Mouse (Mus musculus) frontal cortex, adult 2 months (tissue): Measurements from ENCODE around the gene Frrs1l. TPM values are rescaled to one million over a fixed set of nuclear protein-coding genes. Genes with fewer than 3 reads are reported as not detected.

Experiments
- DNase-seq, 2 experiments: peaks; one replicate each; pipeline ENCODE4 v3.0.0; 2022; ENCODE audit warnings: low spot score in 1 of 2; ENCODE audit errors: extremely low spot score in 1 of 2
- polyA plus RNA-seq: library from polyadenylated mRNA; depleted of rRNA; stranded (reverse); fragments of >200 nt; gene quantifications from 2 replicates; pipeline ENCODE4 v1.2.3, GENCODE M21; 2012; rRNA removed

Frrs1l gene
- 78.7 and 79.7 TPM in 2 replicates for polyA plus RNA-seq

GRCm38 (mm10) chr4:56990215-56990584, at the start of gene Frrs1l:
Gene Frrs1l (minus strand): TSS chr4:56990391.
- peak in 1 of 2 experiments; percentile 74 for DNase-seq

- peak in 1 of 2 experiments; percentile 62 for DNase-seq
Measured at GRCm38 (mm10) chr4:57039127-57040031, 49.2 kb upstream of the Frrs1l start.

DNA sequence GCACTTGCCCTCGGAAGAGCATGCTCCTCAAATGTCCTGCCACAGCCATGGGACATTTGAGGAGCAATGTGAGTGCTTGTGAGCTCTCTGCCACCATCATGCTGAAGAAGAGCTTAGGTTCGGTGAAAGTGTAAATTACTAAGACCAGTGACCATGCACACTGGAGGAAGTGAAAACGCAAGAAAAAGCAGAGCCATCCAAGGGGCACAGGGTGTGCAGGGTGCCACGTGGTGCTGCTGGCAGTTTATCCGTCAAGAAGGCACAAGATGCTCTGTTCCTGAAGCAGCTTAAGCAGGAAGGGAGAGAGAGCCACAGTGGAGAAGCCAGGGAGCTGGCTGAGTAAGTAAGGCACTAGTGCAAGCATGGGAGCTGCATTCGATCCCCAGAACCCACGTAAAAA, 47.4 kb upstream of the Frrs1l start:
- no peak for DNase-seq

- DNase-seq: no peak
Measured at GRCm38 (mm10) chr4:57034169-57034568, 44.0 kb upstream of the Frrs1l start.

- DNase-seq: no peak
Measured at GRCm38 (mm10) chr4:57031440-57031839, 41.2 kb upstream of the Frrs1l start.

DNA sequence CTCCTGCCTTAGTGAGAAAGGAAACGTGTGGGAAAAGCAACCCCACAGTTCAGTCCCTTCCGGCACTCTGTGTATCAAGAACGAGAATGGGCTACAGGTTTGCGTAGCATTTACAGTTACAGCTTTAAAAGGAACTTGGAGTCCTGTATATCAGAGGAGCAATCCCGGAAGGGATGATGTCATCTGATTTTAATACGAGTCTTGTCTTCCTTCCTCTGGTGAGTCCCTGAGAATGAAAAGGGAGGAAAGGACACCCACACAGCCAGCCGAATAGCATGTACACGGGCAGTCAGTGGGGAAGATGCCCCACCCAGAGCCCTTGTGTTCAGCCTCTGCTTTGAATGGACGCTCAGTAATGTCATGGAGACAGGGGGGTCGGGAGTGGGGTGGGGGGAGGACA, 37.8 kb upstream of the Frrs1l start:
- DNase-seq: no peak

- DNase-seq: no peak
Measured at GRCm38 (mm10) chr4:57023527-57023926, 33.3 kb upstream of the Frrs1l start.

- DNase-seq: no peak
Measured at GRCm38 (mm10) chr4:57021288-57021687, 31.1 kb upstream of the Frrs1l start.

DNA sequence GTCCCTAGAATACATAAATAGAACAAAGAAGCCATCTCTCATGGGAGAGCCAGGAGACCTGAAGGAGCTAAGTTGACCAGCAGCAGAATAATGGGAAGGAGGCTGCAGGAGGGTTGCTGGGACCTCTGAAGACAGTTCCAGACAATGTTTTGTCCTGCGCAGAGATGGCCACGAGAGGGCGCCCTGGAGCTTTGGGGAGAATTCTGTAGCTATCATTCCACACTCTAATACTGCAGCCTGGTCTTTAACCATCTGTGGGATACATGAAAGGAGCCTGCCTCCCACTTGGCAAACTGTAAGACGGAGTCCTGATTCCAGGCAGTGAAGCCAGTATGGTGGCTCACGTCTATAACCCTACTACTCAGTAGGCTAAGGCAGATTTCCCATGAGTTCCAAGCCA, 27.0 kb upstream of the Frrs1l start:
- DNase-seq: peak in 1 of 2 experiments; percentile 85

- DNase-seq: no peak
Measured at GRCm38 (mm10) chr4:57016366-57017171, 26.4 kb upstream of the Frrs1l start.

GRCm38 (mm10) chr4:57015032-57015431, 24.8 kb upstream of the Frrs1l start:
- no peak for DNase-seq

GRCm38 (mm10) chr4:57011454-57012046, 21.4 kb upstream of the Frrs1l start:
- DNase-seq: no peak

DNA sequence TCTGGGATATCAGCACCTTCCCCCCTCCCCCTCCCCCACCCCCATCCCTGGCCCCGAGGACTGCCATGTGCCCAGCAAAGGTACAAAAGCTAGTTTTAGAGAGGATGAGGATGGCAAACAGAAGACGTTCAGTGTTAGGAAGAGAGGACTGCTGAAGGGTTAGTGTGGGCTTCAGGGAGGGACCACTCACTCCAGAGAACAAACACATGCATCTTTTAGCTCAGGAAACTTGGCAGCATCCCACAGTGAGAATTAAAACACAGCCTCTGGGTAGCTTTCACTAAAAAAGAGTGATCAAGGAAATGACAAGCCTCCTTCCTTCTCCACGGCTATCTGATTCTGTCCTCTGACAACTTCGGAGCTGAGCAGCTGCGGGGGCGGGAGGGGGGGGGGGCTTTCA, 20.7 kb upstream of the Frrs1l start:
- peak in 1 of 2 experiments; percentile 37 for DNase-seq

DNA sequence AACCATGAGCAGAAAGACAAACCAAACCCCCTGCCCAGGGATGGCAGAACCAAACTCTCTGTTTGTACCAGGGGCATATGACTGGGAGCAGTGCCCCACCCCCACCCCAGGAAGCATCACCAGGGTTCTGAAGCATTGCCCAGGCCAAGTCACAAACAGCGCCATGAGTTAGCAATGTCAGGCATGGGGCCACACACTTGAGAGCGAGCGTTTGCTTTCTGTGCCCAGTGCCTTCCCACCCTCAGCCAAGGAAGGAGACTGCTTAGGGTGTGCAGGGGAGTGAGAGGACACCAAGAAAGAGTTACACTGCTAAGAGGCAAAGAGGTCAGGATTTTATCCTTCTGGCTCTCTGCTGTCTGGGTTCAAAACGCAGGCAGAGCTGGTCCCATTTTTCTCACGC, 20.2 kb upstream of the Frrs1l start:
- no peak for DNase-seq

DNA sequence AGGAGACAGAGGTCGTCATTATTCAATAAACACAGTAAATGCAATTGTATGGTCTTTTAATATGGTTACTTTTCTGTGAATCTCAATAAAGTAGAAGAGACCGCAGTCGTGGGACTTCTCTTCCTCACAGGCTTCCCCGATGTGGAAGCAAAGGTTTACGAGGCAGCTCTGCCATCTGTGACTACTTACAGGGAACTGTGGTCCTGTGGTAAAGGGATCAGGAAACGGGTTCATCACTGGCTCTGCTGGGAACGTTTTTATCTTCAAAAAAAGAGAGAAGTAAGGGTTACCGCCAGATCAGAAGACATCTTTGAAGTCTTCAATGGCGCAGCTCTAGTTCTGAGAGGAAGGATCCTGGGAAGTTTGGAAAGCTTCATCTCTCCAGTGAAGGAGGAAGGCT, 17.5 kb upstream of the Frrs1l start:
- DNase-seq: no peak

DNA sequence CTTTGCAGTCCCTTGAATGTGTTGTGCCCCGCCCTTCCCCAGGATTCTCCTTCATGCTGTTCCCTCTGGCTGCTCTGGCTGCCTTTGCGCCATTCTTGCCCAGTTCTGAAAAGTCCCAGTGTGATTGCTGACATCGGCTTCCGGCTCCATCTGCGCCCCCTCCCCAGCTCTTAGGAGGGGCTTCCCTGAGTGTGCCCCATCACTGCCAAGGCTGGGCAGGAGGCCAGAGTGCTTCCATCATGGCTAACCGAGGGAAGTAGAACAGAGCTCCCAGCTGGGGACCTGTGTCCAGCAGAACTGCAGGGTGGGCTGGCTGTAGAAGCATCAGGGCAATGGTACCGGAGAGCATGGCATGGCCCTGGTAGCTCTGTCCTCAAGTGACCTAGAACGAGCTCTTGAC, 14.8 kb upstream of the Frrs1l start:
- no peak for DNase-seq

DNA sequence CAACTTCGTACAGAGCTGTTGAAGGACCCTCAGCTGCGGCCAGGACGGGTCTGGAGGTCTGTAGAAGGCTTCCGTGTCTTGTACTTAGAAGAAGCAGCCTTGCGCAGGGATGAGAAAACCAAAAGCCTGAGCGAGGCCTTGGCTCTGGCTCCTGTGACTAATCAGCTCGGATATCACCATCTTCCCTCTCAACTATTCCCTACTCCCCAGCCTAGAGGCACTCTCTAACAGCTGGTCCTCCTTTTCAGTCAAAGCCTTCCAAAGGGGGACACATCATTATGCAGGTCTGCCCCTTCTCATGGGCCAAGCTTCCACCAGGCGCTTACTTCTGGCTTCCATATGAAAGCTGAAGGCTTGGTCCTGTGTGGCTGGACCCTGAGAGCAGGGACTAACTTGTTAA, 13.7 kb upstream of the Frrs1l start:
- DNase-seq: no peak

GRCm38 (mm10) chr4:57002751-57003150, 12.6 kb upstream of the Frrs1l start:
- DNase-seq: no peak

- DNase-seq: no peak
Measured at GRCm38 (mm10) chr4:57001437-57001836, 11.2 kb upstream of the Frrs1l start.

- DNase-seq: peak in 1 of 2 experiments; percentile 37
Measured at GRCm38 (mm10) chr4:56993331-56993730, 3.1 kb upstream of the Frrs1l start.

- peak in 1 of 2 experiments; percentile 42 for DNase-seq
Measured at GRCm38 (mm10) chr4:56991951-56992350, 1.8 kb upstream of the Frrs1l start.
